Mouse (Mus musculus) heart, adult 2 months (tissue): ENCODE measurements at regions not wholly inside any gene's neighbourhood (a gene's known extent, or its start where the extent isn't known, plus 50 kb on each side); places are given as distances from the start of the nearest gene placed in this dataset.

ENCODE experiments used
- DNase-seq, 2 experiments: peaks; one replicate each; pipeline ENCODE4 v3.0.0; 2021
- H3K27ac ChIP-seq: fragments of 200-600 bp; 2 replicates; pipeline ENCODE4 v1.8.1; 2022
- H3K27me3 ChIP-seq: fragments of 200-500 bp; 2 replicates; pipeline ENCODE4 v1.6.1; 2012; ENCODE audit warnings: mild to moderate bottlenecking, low read length, inconsistent platforms, mixed read lengths; ENCODE audit not compliant: control insufficient read depth, insufficient read depth
- H3K36me3 ChIP-seq: fragments of 200-500 bp; 2 replicates; pipeline ENCODE4 v1.6.1; 2012; ENCODE audit warnings: low read length, inconsistent platforms; ENCODE audit not compliant: control insufficient read depth, insufficient read depth
- H3K4me1 ChIP-seq: fragments of 200-500 bp; 2 replicates; pipeline ENCODE4 v1.6.1; 2011; ENCODE audit warnings: low read length; ENCODE audit not compliant: control insufficient read depth, insufficient read depth
- H3K4me3 ChIP-seq: fragments of 200-600 bp; 2 replicates; pipeline ENCODE4 v1.8.1; 2022
- H3K79me2 ChIP-seq: fragments of 200-500 bp; replicated peaks from 2 replicates; pipeline ENCODE4 v1.6.1; 2012; ENCODE audit warnings: mild to moderate bottlenecking, inconsistent platforms, low read length, moderate library complexity, mixed read lengths; ENCODE audit not compliant: control insufficient read depth, insufficient read depth
- H3K9ac ChIP-seq: fragments of 200-500 bp; 2 replicates; pipeline ENCODE4 v1.6.1; 2012; ENCODE audit warnings: low read depth, mild to moderate bottlenecking, control low read depth, inconsistent platforms, low read length, mixed read lengths
- CTCF ChIP-seq: fragments of 200-600 bp; IDR thresholded peaks from 2 replicates; pipeline ENCODE4 v1.8.1; 2022; ENCODE audit warnings: antibody characterized with exemption, mild to moderate bottlenecking, moderate library complexity
- EP300 ChIP-seq: fragments of 200-500 bp; IDR thresholded peaks from 2 replicates; pipeline ENCODE4 v1.6.1; 2011; ENCODE audit warnings: low read depth, low read length, control low read depth; ENCODE audit not compliant: insufficient read depth
- POLR2A ChIP-seq: fragments of 200-500 bp; IDR thresholded peaks from 2 replicates; pipeline ENCODE4 v1.6.1; 2011; ENCODE audit warnings: mild to moderate bottlenecking, low read depth, low read length, control low read depth; ENCODE audit not compliant: insufficient read depth
- WGBS: fragments of 180-500 bp; shearing (Covaris S2); methylation state at CpG from one replicate; pipeline ENCODE4 v1.1.7; 2018; 5-methylcytosine and 5-hydroxymethylcytosine counted together
- intact Hi-C: fragments of 180-260 bp; cut with DNase I; formaldehyde crosslinking; loops from one replicate; pipeline ENCODE4 v1.15.1; 2025

GRCm38 (mm10) chr13:93553932-93554331 lies 54.3 kb upstream of the Jmy start:
- intact Hi-C loops, result no loop called here
- no peak for DNase-seq
- TF ChIP-seq CTCF, result no peak
- TF ChIP-seq POLR2A, result no peak
- TF ChIP-seq EP300, result no peak
- Histone ChIP-seq H3K79me2 (no peaks in the 10 kb centered on the region), H3K36me3 (no peaks in the 10 kb centered on the region), H3K27ac (no peak overlapping the region), H3K4me1 (no peaks in the 10 kb centered on the region), H3K9ac (no peak overlapping the region), H3K27me3 (no peaks in the 10 kb centered on the region), H3K4me3 (no peak overlapping the region)
- WGBS, result 55% methylated on average over 7 of the region's 7 CpGs

GRCm38 (mm10) chr13:93553271-93553670 lies 53.7 kb upstream of the Jmy start:
- no peak overlapping the region for H3K9ac ChIP-seq
- DNase-seq, result no peak
- no peak overlapping the region for H3K27ac ChIP-seq
- no peaks in the 10 kb centered on the region for H3K27me3 ChIP-seq
- H3K36me3 ChIP-seq, result no peaks in the 10 kb centered on the region
- no peak overlapping the region for H3K4me3 ChIP-seq
- no peaks in the 10 kb centered on the region for H3K4me1 ChIP-seq
- no peaks in the 10 kb centered on the region for H3K79me2 ChIP-seq
- 44% methylated on average over 5 of the region's 5 CpGs for WGBS
- intact Hi-C loops, result no loop called here
- TF ChIP-seq POLR2A (no peak), EP300 (no peak), CTCF (no peak)

DNA sequence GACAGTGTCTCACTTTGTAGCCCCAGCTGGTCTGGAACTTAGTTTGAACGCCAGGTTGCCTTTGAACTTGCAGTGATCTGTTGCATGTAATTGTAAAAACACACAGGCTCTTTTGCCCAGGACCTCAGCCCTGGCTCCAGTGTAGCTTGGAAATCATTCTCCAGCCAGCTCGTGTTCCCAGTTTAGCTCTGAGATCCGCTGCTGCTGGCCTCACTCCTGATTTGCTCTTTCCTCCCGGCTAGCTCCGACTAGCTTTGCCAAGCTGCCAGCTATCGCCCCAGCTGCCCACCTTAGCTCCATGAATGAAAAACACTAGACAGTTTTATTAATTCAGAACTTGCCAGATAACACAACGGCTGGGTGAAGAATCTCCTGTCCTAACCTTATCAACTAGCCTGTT lies 50.7 kb upstream of the Jmy start:
- intact Hi-C loops, result no loop called here
- no peak overlapping the region for H3K4me3 ChIP-seq

More for the DNA sequence above, 50.7 kb upstream of the Jmy start:
- TF ChIP-seq POLR2A (no peak), CTCF (no peak), EP300 (no peak)
- H3K27me3 ChIP-seq, result no peaks in the 10 kb centered on the region
- DNase-seq, result peak in 1 of 2 experiments; percentile 38
- H3K9ac ChIP-seq, result no peak overlapping the region
- no peak overlapping the region for H3K27ac ChIP-seq
- H3K4me1 ChIP-seq, result peaks cover 5% of the 10 kb centered on the region; the same call in 1 of the 2 replicates
- H3K36me3 ChIP-seq, result no peaks in the 10 kb centered on the region
- WGBS, result 38% methylated on average over 7 of the region's 7 CpGs
- no peaks in the 10 kb centered on the region for H3K79me2 ChIP-seq
